Mouse (Mus musculus) olfactory bulb, adult 2 months (tissue): ENCODE measurements around the gene Nsg2.

ENCODE experiments used
- CTCF ChIP-seq: fragments of 200-500 bp; IDR thresholded peaks from 2 replicates; pipeline ENCODE4 v1.5.1; 2012; ENCODE audit warnings: low read depth, mild to moderate bottlenecking, low read length, moderate library complexity; ENCODE audit not compliant: insufficient read depth
- POLR2A ChIP-seq: fragments of 200-500 bp; IDR thresholded peaks from 2 replicates; pipeline ENCODE4 v1.6.1; 2012; ENCODE audit warnings: mild to moderate bottlenecking, low read depth, low read length, moderate library complexity; ENCODE audit not compliant: insufficient read depth

DNA sequence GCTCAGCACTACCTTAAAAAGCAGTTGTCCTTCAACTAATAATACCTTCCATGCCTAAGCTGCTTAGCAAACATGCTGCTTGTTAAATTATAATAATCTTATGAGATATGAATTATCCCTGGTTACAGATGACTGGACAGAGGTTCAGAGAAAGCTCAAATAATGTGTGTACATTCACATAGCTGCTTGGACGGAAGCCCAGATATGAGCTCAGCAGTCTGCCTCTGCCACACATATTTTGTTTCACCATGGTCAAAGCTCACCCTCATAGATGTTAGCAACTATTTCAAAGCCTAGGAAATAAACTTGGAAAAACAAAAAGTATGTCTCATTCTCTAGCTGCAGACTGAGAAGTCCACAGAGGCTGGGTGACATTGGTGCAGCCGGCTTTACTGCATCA is 74.9 kb downstream of the Nsg2 start:
- no peak for TF ChIP-seq CTCF
- no peak for TF ChIP-seq POLR2A
